Mouse (Mus musculus): ENCODE measurements around the gene Hmgcll1.

DNA sequence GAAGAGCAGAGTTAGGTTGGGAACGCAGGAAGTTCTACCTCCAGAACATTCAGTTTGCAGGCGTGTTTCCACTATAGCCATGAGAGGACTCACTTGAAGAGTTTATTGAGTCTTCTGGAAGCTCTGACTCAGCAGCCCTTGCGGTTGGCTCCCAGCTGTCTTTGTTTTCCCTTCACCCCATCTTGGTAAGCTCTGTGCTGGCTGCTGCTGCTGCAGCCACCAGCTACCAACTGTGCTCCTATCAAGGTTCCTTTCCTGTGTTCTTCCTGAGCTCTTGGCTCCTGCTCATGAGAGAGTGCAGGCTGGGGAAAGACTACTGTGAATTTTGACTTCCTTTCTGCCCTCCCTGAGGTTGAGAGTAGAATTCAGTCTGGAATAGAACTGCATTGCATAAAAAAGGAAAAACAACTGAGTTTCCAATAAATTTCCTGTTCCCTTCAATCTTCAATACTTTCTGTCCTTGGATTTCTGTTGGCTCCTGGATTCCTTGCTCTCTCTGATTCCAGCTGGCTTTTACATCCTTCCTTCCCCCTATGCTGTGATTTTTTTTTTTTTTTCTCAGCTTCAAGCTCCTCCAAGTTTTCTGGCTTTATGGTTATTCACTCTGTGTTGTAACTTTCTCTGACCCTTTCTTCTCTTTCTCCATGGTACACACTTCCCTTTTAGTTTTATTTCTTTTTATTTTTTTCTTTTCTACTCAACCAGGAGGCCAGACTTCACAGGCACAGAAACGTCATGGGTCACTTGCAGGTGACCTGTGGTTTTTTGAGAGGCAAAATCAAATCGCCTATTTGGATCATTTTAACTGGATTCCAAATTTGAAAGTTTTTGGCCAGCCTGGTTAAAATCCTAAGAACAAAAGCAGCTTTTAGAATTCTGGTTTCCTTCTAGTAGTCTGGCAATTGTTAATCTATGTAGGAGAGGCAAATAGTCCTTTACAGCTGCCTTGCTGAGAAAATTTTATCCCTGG lies 9.9 kb downstream of the Hmgcll1 start:
- TF ChIP-seq CTCF (IDR thresholded peaks at IDR 0.05; ENCODE audit: borderline replicate concordance, extremely low read depth, insufficient read depth, insufficient read length) (no peak), POLR2A (IDR thresholded peaks at IDR 0.05; ENCODE audit: borderline replicate concordance, extremely low read depth, insufficient read depth, insufficient read length, poor library complexity, severe bottlenecking) (no peak)

Data from brain, embryonic 14.5 days (tissue).